Mouse (Mus musculus): ENCODE results near the gene Vps52.

DNA sequence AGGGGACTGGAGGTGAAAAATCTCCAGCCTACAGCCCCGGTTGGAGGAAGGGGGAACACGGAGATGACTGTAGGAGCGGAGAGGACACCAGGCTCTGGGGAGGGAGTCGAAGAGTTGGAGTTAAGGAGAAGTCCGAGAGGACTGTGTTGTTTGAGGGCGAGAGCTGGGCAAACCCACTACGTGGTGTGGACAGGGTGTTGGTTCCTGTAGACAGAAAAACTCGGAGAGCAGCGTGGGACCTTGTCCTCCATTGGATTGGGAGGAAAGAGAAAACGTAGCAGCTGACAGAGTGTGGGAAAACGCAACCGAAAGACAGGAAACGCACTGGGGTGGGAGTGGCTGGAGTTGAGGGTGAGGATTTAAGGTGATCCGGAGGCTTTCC is 45.8 kb upstream of the Vps52 start:
- TF ChIP-seq CTCF (conservative IDR thresholded peaks at IDR 0.05; ENCODE audit: low read length), result no peak
- TF ChIP-seq NANOG (IDR thresholded peaks at IDR 0.05; ENCODE audit: borderline replicate concordance, low read length), result no peak
- TF ChIP-seq POU5F1 (IDR thresholded peaks at IDR 0.05; ENCODE audit: borderline replicate concordance, low read length), result no peak
